Mouse (Mus musculus): Measurements from ENCODE around the gene Vmn1r83. TPM values are rescaled to one million over a fixed set of nuclear protein-coding genes. Genes with fewer than 3 reads are reported as not detected.

The Vmn1r83 gene
- polyA plus RNA-seq (2015; fragmentation: Nextera tagmentation; extraction: Ambion mirVana), result not detected in 2 replicates

DNA sequence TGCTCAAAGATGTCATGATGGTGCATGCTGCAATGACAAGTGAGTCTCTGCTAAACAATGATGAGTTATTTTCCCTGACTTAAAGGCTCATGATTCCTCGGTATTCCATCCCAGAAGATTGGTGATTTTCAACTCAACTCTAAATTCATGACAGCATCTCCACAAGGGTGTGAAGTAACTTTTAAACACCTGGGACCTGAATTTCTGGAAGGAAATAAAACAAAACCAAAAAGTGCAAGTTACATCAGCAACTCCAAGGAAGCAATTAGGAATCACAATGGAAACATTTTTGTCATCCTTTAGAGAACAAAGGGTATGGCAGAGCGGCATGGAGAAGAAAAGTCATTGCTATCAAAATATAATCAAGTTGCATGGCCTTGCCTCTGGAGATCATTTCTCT, at the start of gene Vmn1r83:
TSS of gene Vmn1r83 (minus strand) at position 101 of the 400 bp plus-strand sequence.
- Histone ChIP-seq H3K36me3 (ENCODE audit: insufficient read depth, low read length) (no peaks in the 10 kb centered on the region), H3K27ac (ENCODE audit: low read length) (no peak within 1 kb of the TSS), H3K9ac (replicated peaks; ENCODE audit: low read length) (no peak within 1 kb of the TSS), H3K27me3 (ENCODE audit: insufficient read depth, low read length) (no peaks in the 10 kb centered on the region), H3K4me3 (ENCODE audit: low read length) (no peak within 1 kb of the TSS), H3K4me1 (ENCODE audit: insufficient read depth, low read length) (no peaks in the 10 kb centered on the region), H3K9me3 (ENCODE audit: low read length) (0 out of 2 replicates have a peak, but pooled peaks cover 8% of the 10 kb centered on the region), H3K4me2 (replicated peaks; ENCODE audit: low read depth, low read length) (no peak within 1 kb of the TSS)
- ATAC-seq (ENCODE audit: low FRiP score, low TSS enrichment), result no peak
- 77% methylated on average over 2 of the region's 2 CpGs for WGBS

DNA sequence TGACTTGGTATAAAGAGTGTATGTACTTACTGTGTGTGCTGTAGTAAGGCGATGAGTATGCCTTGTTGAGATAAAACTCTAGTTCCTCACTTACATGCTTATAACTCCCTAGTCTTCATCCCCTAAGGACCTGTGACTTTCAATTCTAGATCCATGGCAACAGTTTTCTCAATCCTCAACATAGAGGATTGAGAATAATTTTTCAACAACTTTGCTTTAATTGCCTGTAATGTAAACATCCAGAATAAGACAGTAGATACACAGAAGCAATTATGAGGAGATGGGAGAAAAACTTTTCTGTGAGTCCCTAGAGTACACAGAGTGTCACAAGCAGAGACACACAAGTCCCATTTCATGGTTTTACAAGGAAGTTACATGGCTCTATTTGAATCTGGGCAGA, 39.9 kb upstream of the Vmn1r83 start, which contains the start of gene Vmn1r84:
TSS of gene Vmn1r84 (minus strand) at position 101 of the 400 bp plus-strand sequence.
- Histone ChIP-seq H3K27ac (ENCODE audit: low read length) (no peak within 1 kb of the TSS), H3K27me3 (ENCODE audit: insufficient read depth, low read length) (no peaks in the 10 kb centered on the region), H3K9ac (replicated peaks; ENCODE audit: low read length) (no peak within 1 kb of the TSS), H3K4me3 (ENCODE audit: low read length) (no peak within 1 kb of the TSS), H3K9me3 (ENCODE audit: low read length) (0 out of 2 replicates have a peak, but pooled peaks cover 3% of the 10 kb centered on the region), H3K4me1 (ENCODE audit: insufficient read depth, low read length) (no peaks in the 10 kb centered on the region), H3K36me3 (ENCODE audit: insufficient read depth, low read length) (no peaks in the 10 kb centered on the region), H3K4me2 (replicated peaks; ENCODE audit: low read depth, low read length) (no peak within 1 kb of the TSS)
- ATAC-seq (ENCODE audit: low FRiP score, low TSS enrichment), result no peak
- 59% methylated on average over 1 of the region's 1 CpGs for WGBS

DNA sequence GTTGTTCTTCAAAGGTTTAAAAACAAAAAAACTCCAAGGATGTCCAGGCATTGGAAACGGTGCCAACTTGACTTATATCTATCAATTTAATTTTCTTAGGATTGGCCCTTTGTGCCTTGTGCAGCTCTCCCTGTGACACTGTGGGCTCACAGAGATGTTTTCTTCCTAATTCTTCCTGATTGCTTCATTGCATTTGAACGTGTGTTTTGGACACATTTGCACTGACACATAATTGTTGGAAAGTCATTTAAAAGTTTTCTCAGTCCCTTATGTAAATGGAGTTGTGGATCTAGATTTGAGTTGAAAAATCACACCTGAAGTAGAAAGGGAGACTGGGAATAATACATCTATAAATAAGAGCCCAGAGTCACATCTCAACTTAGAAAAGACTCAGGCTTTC, 29.2 kb downstream of the Vmn1r83 start, which contains the start of gene Vmn1r82:
TSS of gene Vmn1r82 (plus strand) at position 301 of the 400 bp plus-strand sequence.
- ATAC-seq (ENCODE audit: low FRiP score, low TSS enrichment), result no peak
- WGBS, result 60% methylated on average over 2 of the region's 2 CpGs
- no peaks in the 10 kb centered on the region for H3K36me3 ChIP-seq (ENCODE audit: insufficient read depth, low read length)

More for the DNA sequence above, 29.2 kb downstream of the Vmn1r83 start, which contains the start of gene Vmn1r82:
- Histone ChIP-seq H3K4me1 (ENCODE audit: insufficient read depth, low read length) (no peaks in the 10 kb centered on the region), H3K4me2 (replicated peaks; ENCODE audit: low read depth, low read length) (no peak within 1 kb of the TSS), H3K9ac (replicated peaks; ENCODE audit: low read length) (no peak within 1 kb of the TSS), H3K9me3 (ENCODE audit: low read length) (no peaks in the 10 kb centered on the region), H3K27me3 (ENCODE audit: insufficient read depth, low read length) (no peaks in the 10 kb centered on the region), H3K27ac (ENCODE audit: low read length) (no peak within 1 kb of the TSS), H3K4me3 (ENCODE audit: low read length) (no peak within 1 kb of the TSS)

Small RNAs within 50 kb of the gene (microRNA-seq; reads per million reads assigned to microRNA genes)
- gene Gm23521, result not detected

Other genes starting within 250 kb of the Vmn1r83 start
- gene Vmn1r78, start 179.2 kb downstream of the Vmn1r83 start, polyA plus RNA-seq (2015; fragmentation: Nextera tagmentation; extraction: Ambion mirVana), result not detected in 2 replicates
- not detected in 2 replicates for gene Vmn1r79, start 158.2 kb downstream of the Vmn1r83 start, polyA plus RNA-seq (2015; fragmentation: Nextera tagmentation; extraction: Ambion mirVana)
- gene Vmn1r80, start 140.2 kb downstream of the Vmn1r83 start, polyA plus RNA-seq (2015; fragmentation: Nextera tagmentation; extraction: Ambion mirVana), result not detected in 2 replicates
- gene Vmn1r81, start 61.2 kb downstream of the Vmn1r83 start, polyA plus RNA-seq (2015; fragmentation: Nextera tagmentation; extraction: Ambion mirVana), result not detected in 2 replicates
- gene Vmn1r82, start 29.1 kb downstream of the Vmn1r83 start, polyA plus RNA-seq (2015; fragmentation: Nextera tagmentation; extraction: Ambion mirVana), result not detected in 2 replicates
- not detected in 2 replicates for gene Vmn1r84, start 39.8 kb upstream of the Vmn1r83 start, polyA plus RNA-seq (2015; fragmentation: Nextera tagmentation; extraction: Ambion mirVana)
- 3.7 and 4.6 TPM in 2 replicates for gene Zfp551, start 93.3 kb upstream of the Vmn1r83 start, polyA plus RNA-seq (2015; fragmentation: Nextera tagmentation; extraction: Ambion mirVana)
- gene Zfp606, start 148.8 kb upstream of the Vmn1r83 start, polyA plus RNA-seq (2015; fragmentation: Nextera tagmentation; extraction: Ambion mirVana), result 26.0 and 26.1 TPM in 2 replicates
- gene 2900092C05Rik, start 183.0 kb upstream of the Vmn1r83 start, polyA plus RNA-seq (2015; fragmentation: Nextera tagmentation; extraction: Ambion mirVana), result not detected in 2 replicates

Measured in kidney, embryonic 16.5 days (tissue).